Mouse (Mus musculus) c-Kit-positive CD71-negative TER-119-negative erythroid progenitor cells, embryonic 14.5 days (primary cell): ENCODE measurements around the gene B2m.
"Not testable (repeated sequence)": the region's sequence is repeated elsewhere in the genome, so short reads cannot be mapped to it uniquely, and the experiment has no call there.

Source experiments
- DNase-seq: peaks from one replicate; pipeline ENCODE4 v3.0.0-alpha.2; 2013; ENCODE audit warnings: low read depth

The B2m gene

GRCm38 (mm10) chr2:122147508-122148241 lies at the start of gene B2m:
Gene B2m (plus strand): TSS chr2:122147686.
- peak; percentile 97 for DNase-seq

- not testable (repeated sequence) for DNase-seq
Measured at GRCm38 (mm10) chr2:122097686-122098085, 49.8 kb upstream of the B2m start.

DNA sequence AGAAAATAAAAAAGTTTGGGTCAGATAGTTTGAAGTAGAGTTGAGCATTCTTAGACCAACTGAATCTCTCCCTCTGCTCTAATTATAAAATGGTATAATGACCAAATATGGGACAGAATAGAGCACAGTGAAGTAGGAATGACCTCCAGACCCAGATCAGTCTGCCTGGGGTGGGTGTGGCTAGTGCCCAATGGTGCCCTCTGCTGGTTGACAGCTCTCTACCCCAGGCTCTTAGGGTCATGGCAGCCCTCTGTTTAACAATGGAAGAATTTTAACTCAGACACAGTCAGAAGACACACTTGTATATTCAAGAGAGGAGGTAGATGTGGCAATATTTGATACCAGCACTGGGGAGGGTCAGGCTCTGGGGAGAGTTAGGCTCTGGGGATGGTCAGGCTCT lies 45.4 kb upstream of the B2m start:
- no peak for DNase-seq

- DNase-seq, result no peak
Measured at GRCm38 (mm10) chr2:122108101-122108500, 39.4 kb upstream of the B2m start.

DNA sequence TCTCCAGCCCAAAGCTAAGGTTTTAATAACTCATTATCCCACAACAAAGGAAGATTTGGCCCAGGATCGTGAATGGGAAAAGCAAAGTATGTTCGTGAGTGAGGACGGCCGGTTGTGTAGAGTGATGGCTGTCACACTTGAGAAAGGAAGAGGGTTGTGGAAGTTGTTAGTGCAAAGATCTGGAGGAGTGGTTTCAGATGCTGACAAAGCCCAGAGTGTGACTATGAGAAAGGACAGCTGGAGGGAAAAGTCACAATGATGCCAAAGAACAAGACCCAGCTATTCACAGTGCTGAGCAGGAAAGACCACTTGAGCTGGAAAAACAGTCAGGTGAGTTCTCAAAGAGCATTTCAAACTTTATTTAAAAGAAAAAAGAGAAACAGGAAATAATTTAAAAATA lies 37.8 kb upstream of the B2m start:
- no peak for DNase-seq

- DNase-seq, result no peak
Measured at GRCm38 (mm10) chr2:122116888-122117287, 30.6 kb upstream of the B2m start.

- peak; percentile 95 for DNase-seq
Measured at GRCm38 (mm10) chr2:122117961-122118958, 29.2 kb upstream of the B2m start, which contains the start of gene Spg11. Gene Spg11 (minus strand): TSS chr2:122118386.

DNA sequence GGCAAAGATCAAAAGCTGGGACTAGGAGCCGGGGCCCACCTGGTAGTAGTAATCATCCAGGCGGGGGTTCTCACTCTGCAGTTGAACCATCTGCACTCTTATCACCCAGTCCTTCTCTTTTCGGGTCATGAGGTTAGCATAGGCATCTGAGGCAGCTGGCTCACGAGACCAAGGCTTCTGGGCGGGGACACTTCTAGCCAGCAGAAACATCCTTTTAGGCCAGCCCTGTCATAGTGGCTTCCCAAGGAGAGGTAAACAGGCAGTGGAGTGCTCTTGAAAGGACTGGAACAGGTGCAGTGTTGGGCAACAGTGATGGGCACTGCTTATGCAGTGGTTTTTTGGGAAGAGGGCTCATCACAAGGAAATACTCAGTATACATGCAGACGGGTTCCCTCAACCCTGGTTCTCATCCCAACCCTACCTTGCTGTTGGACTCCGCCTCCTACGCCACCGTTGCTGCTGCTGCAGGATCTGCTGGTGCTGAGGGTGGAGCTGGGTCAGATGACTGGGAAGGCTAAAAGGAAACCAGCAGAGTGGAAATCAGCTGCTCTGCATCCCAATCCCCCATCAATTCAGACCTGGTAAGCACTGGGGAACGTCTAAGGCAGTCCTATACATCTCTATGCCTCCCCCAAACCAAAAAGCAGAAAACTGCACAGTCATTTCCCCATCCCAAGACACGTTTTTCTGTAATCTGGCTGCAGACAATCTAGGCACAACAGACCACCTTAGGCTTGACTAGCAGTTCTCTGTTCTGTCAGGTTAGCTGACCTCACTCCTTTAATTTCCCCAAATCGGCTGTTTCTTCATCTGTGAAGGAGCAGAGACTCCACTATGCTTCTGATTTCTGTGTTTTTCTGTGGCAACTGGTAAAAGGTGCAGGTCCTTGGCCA lies 21.6 kb upstream of the B2m start:
- DNase-seq, result no peak

DNA sequence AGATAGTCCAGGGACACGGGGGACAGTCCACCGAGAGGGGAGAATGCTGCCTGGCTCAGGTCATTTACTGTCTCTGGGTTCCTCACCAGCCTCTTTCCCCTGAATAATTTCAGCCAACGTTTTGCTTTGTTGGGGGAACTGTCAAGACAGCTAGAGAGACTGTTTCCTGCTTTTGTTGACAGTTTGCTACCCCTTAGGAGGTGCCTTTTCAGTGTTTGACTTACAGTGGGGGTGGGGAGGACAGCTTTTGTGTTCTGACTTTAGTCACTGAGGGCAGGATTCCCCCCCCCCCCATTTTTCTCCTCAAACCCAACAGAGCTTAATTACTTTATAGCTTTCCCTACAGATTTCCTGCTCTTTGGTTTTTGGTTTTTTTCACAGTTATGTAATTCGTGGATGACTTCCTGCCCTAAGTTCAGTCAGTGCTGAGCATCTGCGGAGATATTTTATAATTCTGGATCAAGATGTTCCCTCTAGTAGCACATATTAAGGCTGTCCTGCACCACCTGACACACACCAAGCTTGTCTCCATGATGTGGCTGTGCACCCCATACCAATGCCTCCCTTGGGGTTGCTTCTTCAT lies 20.6 kb upstream of the B2m start:
- no peak for DNase-seq

GRCm38 (mm10) chr2:122127635-122128034 lies 19.9 kb upstream of the B2m start:
- DNase-seq, result no peak

- DNase-seq, result no peak
Measured at GRCm38 (mm10) chr2:122132078-122132477, 15.4 kb upstream of the B2m start.

GRCm38 (mm10) chr2:122132618-122133017 lies 14.9 kb upstream of the B2m start:
- DNase-seq, result no peak

DNA sequence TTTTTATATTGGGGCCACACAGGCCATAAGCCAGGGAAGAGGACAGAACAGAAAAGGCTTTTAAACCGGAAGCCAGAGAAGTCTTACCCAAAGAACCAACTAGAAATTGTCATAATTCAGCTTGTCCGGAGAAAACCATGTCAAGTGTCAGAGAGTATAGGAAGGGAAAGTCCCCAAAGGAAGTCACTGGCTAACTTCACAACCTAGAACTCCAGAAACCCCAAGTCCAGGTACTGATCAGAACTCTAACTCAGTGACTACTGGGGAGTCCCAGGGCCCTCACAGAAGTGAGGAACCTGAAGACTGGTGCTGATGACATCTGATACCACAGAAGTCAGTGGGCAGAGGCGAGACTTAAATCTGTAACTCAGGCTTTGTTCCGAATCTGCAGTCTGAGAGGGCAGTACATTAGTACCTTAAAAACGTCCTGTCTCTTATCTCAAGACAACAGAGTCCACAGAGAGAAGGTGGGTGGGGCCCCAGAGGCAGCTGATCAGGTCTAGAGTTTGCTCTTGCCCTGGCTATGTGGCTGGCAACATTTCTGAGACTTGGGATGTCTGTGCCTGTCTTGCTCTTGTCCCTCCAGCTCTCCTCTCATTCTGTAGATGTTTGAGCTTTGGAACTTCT lies 9.5 kb upstream of the B2m start:
- DNase-seq, result no peak

- no peak for DNase-seq
Measured at GRCm38 (mm10) chr2:122140815-122141214, 6.7 kb upstream of the B2m start.

GRCm38 (mm10) chr2:122141332-122141967 lies 6.0 kb upstream of the B2m start:
- no peak for DNase-seq

GRCm38 (mm10) chr2:122143111-122143510 lies 4.4 kb upstream of the B2m start:
- no peak for DNase-seq

DNA sequence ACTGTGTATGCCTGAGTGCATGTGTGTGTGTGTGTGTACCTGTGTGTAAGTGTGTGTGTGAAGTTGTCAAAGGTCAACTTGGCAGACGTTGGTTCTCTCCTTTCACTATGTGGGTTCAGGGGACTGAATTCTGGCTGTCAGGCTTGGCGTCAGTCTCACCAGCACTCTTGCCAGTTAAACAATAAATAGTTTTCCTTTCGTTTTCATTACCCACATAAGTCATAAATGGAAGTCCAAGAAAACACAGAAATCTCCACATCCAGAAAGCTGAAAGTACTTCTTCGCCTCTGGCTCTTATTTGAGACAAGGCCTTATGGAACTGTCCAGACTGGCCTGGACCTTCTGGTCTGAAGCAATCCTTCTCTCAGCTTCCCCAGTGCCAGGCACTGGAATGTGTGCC lies 1.7 kb upstream of the B2m start:
- DNase-seq, result no peak

DNA sequence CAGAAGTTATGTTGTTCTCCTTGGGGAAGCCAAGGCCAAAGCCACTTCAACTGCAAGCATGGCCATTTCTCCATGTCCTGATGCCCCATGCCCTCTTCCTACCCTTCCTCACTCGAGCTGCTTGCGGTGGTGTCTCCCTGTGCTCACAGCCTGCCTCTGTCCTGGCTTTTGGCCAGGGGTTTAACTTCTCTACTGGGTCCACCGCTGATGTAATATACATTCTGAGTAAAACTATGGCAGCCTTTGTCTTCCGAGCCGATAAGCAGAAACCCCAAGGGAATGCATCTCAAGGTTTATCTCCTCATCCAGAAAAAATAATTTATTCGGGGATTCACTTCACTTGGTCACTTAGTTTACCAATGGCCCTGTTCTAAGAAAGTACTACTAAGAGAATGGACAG lies 799 bp upstream of the B2m start:
- DNase-seq, result no peak

DNA sequence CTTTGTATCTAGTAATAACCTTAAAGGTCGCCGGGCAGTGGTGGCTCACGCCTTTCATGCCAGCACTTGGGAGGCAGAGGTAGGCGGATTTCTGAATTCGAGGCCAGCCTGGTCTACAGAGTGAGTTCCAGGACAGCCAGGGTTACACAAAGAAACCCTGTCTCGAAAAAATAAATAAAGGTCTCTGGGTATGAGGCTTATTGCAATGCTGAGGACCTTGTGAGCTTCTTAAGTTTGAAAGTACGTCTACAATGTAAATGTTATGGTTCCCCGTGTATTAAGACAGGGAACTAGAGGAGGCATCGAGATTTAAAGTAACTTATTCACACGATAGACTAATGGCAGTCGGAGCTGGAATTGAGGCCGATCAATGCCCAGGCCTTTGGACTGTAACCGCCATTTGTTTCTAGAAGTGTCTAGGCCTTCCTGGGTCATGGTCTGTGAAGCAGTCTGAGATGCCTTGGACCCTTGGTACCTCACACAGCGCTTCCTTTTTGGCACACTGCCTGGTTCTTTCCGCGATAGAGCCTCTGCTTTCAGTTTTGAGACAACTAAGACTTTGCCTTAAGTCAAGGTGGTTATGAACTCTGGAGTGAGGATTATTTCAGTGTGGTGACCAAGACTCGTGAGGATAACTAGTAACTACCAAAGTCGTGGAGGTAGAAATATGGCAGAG lies 894 bp downstream of the B2m start:
- no peak for DNase-seq

- no peak for DNase-seq
Measured at GRCm38 (mm10) chr2:122149316-122149715, 1.8 kb downstream of the B2m start.
